Mouse (Mus musculus) CH12.LX (cell line): Measurements from ENCODE around the gene Phox2a. TPM values are rescaled to one million over a fixed set of nuclear protein-coding genes. Genes with fewer than 3 reads are reported as not detected.

Experiments
- DNase-seq: peaks from one replicate; pipeline ENCODE4 v3.0.0-alpha.2; 2013; ENCODE audit errors: extremely low read depth
- H3K27ac ChIP-seq: 2 replicates; pipeline ENCODE4 v1.5.1; 2012; ENCODE audit warnings: low read depth, mild to moderate bottlenecking, control low read depth, moderate library complexity; ENCODE audit not compliant: insufficient read depth
- H3K27me3 ChIP-seq: replicated peaks from 2 replicates; pipeline ENCODE3; 2012; ENCODE audit warnings: inconsistent platforms
- H3K36me3 ChIP-seq, 2 experiments: replicated peaks in 1 of 2; 2 replicates each; pipeline versions ENCODE3 to v1.6.1; 2012; ENCODE audit warnings: inconsistent platforms in 1 of 2, low read length in 1 of 2, mild to moderate bottlenecking in 1 of 2, mixed read lengths in 1 of 2, moderate library complexity in 1 of 2; ENCODE audit not compliant: control insufficient read depth in 1 of 2, insufficient read depth in 1 of 2
- H3K4me1 ChIP-seq, 2 experiments: 2 replicates each; pipeline ENCODE4 v1.6.1; 2012; ENCODE audit warnings: inconsistent platforms in 1 of 2, moderate library complexity in 1 of 2; ENCODE audit not compliant: insufficient read depth in 2 of 2, control insufficient read depth in 1 of 2
- H3K4me2 ChIP-seq: 2 replicates; pipeline ENCODE4 v1.6.1; 2012; ENCODE audit warnings: low read depth, mild to moderate bottlenecking, control low read depth; ENCODE audit not compliant: poor library complexity, insufficient read depth, severe bottlenecking
- H3K4me3 ChIP-seq, 3 experiments: fragments of 150-350 bp in 1 of 3; sonication (generic) in 1 of 3; replicated peaks in 1 of 3; 2 replicates each; pipeline versions ENCODE3 to v1.5.1; 2011 to 2012; ENCODE audit warnings: low read depth in 2 of 3, low read length in 2 of 3, mild to moderate bottlenecking in 2 of 3, moderate library complexity in 2 of 3, control low read depth in 1 of 3, improper control_type of control experiment in 1 of 3, inconsistent platforms in 1 of 3, mixed read lengths in 1 of 3; ENCODE audit not compliant: poor library complexity in 1 of 3
- H3K79me2 ChIP-seq: replicated peaks from 2 replicates; pipeline ENCODE4 v1.6.1; 2012; ENCODE audit warnings: mild to moderate bottlenecking, moderate library complexity; ENCODE audit not compliant: control insufficient read depth, poor library complexity, insufficient read depth, severe bottlenecking; ENCODE audit errors: extremely low read depth
- H3K9ac ChIP-seq: 2 replicates; pipeline ENCODE4 v1.6.1; 2012; ENCODE audit warnings: low read depth, mild to moderate bottlenecking, control low read depth, moderate library complexity; ENCODE audit not compliant: insufficient read depth
- H3K9me3 ChIP-seq: replicated peaks from 2 replicates; pipeline ENCODE3; 2012; ENCODE audit warnings: low read length, inconsistent platforms, mixed read lengths
- BHLHE40 ChIP-seq: IDR thresholded peaks from 2 replicates; pipeline ENCODE4 v1.6.1; 2011; ENCODE audit warnings: mild to moderate bottlenecking, low read depth, low read length, improper control_type of control experiment
- CHD1 ChIP-seq: IDR thresholded peaks from 2 replicates; pipeline ENCODE4 v1.6.1; 2012; ENCODE audit warnings: low read depth, low read length, improper control_type of control experiment, inconsistent platforms
- CTCF ChIP-seq, 2 experiments: IDR thresholded peaks in 1 of 2; conservative IDR thresholded peaks in 1 of 2; 2 replicates each; pipeline ENCODE4 v1.5.1; 2011 to 2012; ENCODE audit warnings: low read depth in 2 of 2, low read length in 2 of 2, improper control_type of control experiment in 1 of 2, inconsistent platforms in 1 of 2, mild to moderate bottlenecking in 1 of 2, moderate library complexity in 1 of 2
- EP300 ChIP-seq: IDR thresholded peaks from 2 replicates; pipeline ENCODE4 v1.6.1; 2011; ENCODE audit warnings: low read length, improper control_type of control experiment
- JUND ChIP-seq: conservative IDR thresholded peaks from 2 replicates; pipeline ENCODE4 v1.6.1; 2011; ENCODE audit warnings: low read depth, low read length, improper control_type of control experiment
- MAFK ChIP-seq: IDR thresholded peaks from 2 replicates; pipeline ENCODE4 v1.6.1; 2011; ENCODE audit warnings: low read length, improper control_type of control experiment; ENCODE audit not compliant: insufficient replicate concordance
- MYC ChIP-seq: IDR thresholded peaks from 2 replicates; pipeline ENCODE4 v1.6.1; 2011; ENCODE audit warnings: low read depth, mild to moderate bottlenecking, improper control_type of control experiment, low read length
- NELFE ChIP-seq: IDR thresholded peaks from 2 replicates; pipeline ENCODE4 v1.6.1; 2011; ENCODE audit warnings: low read depth, low read length, improper control_type of control experiment
- SIN3A ChIP-seq: IDR thresholded peaks from 2 replicates; pipeline ENCODE4 v1.6.1; 2012; ENCODE audit warnings: low read length, improper control_type of control experiment, inconsistent platforms
- UBTF ChIP-seq: IDR thresholded peaks from 2 replicates; pipeline ENCODE4 v1.6.1; 2012; ENCODE audit warnings: low read depth, mild to moderate bottlenecking, inconsistent platforms, low read length, improper control_type of control experiment, moderate library complexity
- USF2 ChIP-seq: conservative IDR thresholded peaks from 2 replicates; pipeline ENCODE4 v1.6.1; 2011; ENCODE audit warnings: low read depth, low read length, improper control_type of control experiment
- dilution Hi-C: fragments of 300-500 bp; cut with MboI; formaldehyde crosslinking; loops from 2 replicates; pipeline ENCODE4 v1.14.3; 2020; ENCODE audit warnings: low sequenced_read_pairs; ENCODE audit not compliant: extremely low pct_unique_long_range_greater_than_20kb, extremely low pct_ligation_motif_present
- in situ Hi-C: fragments of 300-500 bp; cut with MboI; formaldehyde crosslinking; loops from 3 replicates; pipeline ENCODE4 v1.14.3; 2019; ENCODE audit warnings: low sequenced_read_pairs, low pct_ligation_motif_present, low pct_unique_long_range_greater_than_20kb, mixed read lengths
- polyA plus RNA-seq: library from polyadenylated mRNA; unstranded; fragments of >175 nt; gene quantifications from 2 replicates; pipeline ENCODE4 v1.2.1, GENCODE M21; 2012; ENCODE audit warnings: low read depth; ENCODE audit not compliant: insufficient read length
- total RNA-seq, 2 experiments: library from RNA; depleted of rRNA; stranded (reverse); fragments of 300-350 nt in 1 of 2; fragments of >200 nt in 1 of 2; gene quantifications; 2 replicates each; pipeline ENCODE4 v1.2.3; 2012 to 2014

The Phox2a gene
- total and polyA plus RNA-seq, 3 experiments = not detected

DNA sequence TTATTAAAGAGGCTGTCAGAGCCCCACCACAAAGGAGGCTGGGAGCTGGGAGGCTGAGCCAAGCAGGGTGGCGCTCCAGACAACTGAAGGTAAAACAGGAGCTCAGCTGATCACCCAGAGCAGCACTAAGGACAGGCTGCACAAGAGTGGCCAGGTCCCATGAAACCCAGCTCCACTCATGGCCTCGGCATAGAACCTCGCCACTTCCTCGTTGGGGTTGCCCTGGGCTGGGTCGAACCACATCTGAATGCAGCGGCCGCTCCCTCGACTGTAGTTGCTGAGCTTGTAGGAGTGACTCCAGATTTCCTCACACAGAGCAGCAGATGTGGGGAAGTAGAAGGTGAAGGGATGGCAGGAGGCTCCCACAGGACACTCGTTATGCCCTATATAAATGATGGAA, 40.2 kb downstream of the Phox2a start:
- in situ Hi-C loops (no loop called here), dilution Hi-C loops (no loop called here)
- peaks cover 4 to 22% of the 10 kb centered on the region in 2 experiments; a peak in 2 of 4 replicates for H3K4me1 ChIP-seq
- H3K27me3 ChIP-seq = no peaks in the 10 kb centered on the region
- H3K27ac ChIP-seq = no peak overlapping the region
- H3K36me3 ChIP-seq = no peaks in the 10 kb centered on the region
- no peak for DNase-seq
- H3K9me3 ChIP-seq = no peaks in the 10 kb centered on the region
- H3K4me2 ChIP-seq = no peak overlapping the region
- H3K4me3 ChIP-seq = no peak overlapping the region
- no peaks in the 10 kb centered on the region for H3K79me2 ChIP-seq
- no peak overlapping the region for H3K9ac ChIP-seq
- TF ChIP-seq JUND = no peak
- no peak for TF ChIP-seq BHLHE40
- no peak for TF ChIP-seq SIN3A
- no peak for TF ChIP-seq EP300
- no peak for TF ChIP-seq UBTF
- TF ChIP-seq USF2 = no peak
- TF ChIP-seq NELFE = no peak

DNA sequence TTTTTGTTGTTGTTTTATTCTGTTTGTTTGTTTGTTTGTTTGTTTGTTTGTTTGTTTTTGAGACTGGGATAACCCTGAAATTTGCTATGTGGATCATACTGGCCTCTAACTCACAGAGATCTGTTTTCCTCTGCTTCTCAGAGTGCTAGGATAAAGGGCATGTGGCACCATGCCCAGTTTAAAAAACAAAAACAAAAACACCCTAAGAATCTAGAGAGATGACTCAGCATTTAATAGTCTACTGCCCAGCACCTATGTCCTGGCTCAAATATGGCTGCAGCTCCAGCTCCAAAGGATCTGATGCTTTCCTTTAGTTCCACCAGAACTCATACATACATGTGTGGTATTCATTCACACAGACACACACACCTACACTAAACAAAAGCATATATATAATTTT, 42.9 kb downstream of the Phox2a start:
- peaks cover 4 to 26% of the 10 kb centered on the region in 2 experiments; a peak in 2 of 4 replicates for H3K4me1 ChIP-seq
- H3K27me3 ChIP-seq = no peaks in the 10 kb centered on the region
- dilution Hi-C loops = no loop called here
- no peak overlapping the region for H3K27ac ChIP-seq
- TF ChIP-seq MAFK (0 out of 2 replicates have a peak, but pooled peaks have one; percentile 45), MYC (no peak)
- no peaks in the 10 kb centered on the region for H3K79me2 ChIP-seq
- H3K9me3 ChIP-seq = peaks cover 3% of the 10 kb centered on the region
- no peak for DNase-seq
- no peaks in the 10 kb centered on the region for H3K36me3 ChIP-seq
- H3K4me3 ChIP-seq = no peak overlapping the region
- no peak overlapping the region for H3K4me2 ChIP-seq
- no peak overlapping the region for H3K9ac ChIP-seq
- in situ Hi-C loops = no loop called here

DNA sequence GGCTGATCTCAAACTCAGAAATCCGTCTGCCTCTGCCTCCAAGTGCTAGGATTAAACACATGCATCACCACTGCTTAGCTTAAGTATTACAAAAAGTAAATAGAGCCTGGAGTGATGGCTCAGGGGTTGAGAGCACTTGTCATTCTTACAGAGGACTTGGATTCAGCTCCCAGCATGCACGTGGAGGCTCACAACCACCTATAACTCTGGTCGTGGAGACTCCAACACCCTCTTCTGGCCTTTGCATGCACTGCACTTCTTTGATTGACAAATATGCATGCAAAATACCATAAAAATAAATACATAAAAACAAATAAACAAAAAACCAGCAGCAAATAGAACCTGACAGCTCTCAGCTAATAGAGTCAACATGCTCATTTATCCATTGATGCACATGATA, 44.2 kb downstream of the Phox2a start:
- Histone ChIP-seq H3K27me3 (no peaks in the 10 kb centered on the region), H3K9me3 (peaks cover 3% of the 10 kb centered on the region), H3K4me3 (no peak overlapping the region), H3K9ac (no peak overlapping the region), H3K27ac (no peak overlapping the region), H3K79me2 (no peaks in the 10 kb centered on the region), H3K36me3 (no peaks in the 10 kb centered on the region), H3K4me1 (peaks cover 4 to 19% of the 10 kb centered on the region in 2 experiments; a peak in 2 of 4 replicates), H3K4me2 (no peak overlapping the region)
- in situ Hi-C loops = no loop called here
- dilution Hi-C loops = no loop called here
- no peak for DNase-seq
- TF ChIP-seq CHD1 (no peak), CTCF (conservative IDR thresholded peaks at IDR 0.05 in 1 of 2, IDR thresholded peaks at IDR 0.05 in 1 of 2; ENCODE audit: low read depth in 2 of 2, low read length in 2 of 2) (peak in 1 of 2 experiments; percentile 14; a peak in 2 of 4 replicates)
